Mouse (Mus musculus) E14TG2a.4 (cell line): ENCODE measurements around the gene Manea.
"Not testable (repeated sequence)": the region's sequence is repeated elsewhere in the genome, so short reads cannot be mapped to it uniquely, and the experiment has no call there.

Experiments
- H3K27me3 ChIP-seq: 2 replicates; pipeline ENCODE4 v1.6.1; 2014; ENCODE audit warnings: low read length, control low read depth; ENCODE audit not compliant: insufficient read depth
- H3K36me3 ChIP-seq: 2 replicates; pipeline ENCODE4 v1.6.1; 2014; ENCODE audit warnings: low read length, control low read depth; ENCODE audit not compliant: insufficient read depth
- H3K4me1 ChIP-seq: replicated peaks from 2 replicates; pipeline ENCODE4 v1.6.1; 2014; ENCODE audit warnings: low read depth, low read length, control low read depth
- H3K4me3 ChIP-seq: replicated peaks from 2 replicates; pipeline ENCODE4 v1.5.1; 2014; ENCODE audit warnings: mild to moderate bottlenecking, low read length
- H3K9me3 ChIP-seq: 2 replicates; pipeline ENCODE4 v1.6.1; 2014; ENCODE audit warnings: low read length, control low read depth
- CTCF ChIP-seq: conservative IDR thresholded peaks from 2 replicates; pipeline ENCODE4 v1.5.1; 2014; ENCODE audit warnings: low read length
- NANOG ChIP-seq: IDR thresholded peaks from 2 replicates; pipeline ENCODE4 v1.6.1; 2014; ENCODE audit warnings: borderline replicate concordance, low read length, mixed read lengths
- POU5F1 ChIP-seq: IDR thresholded peaks from 2 replicates; pipeline ENCODE4 v1.6.1; 2014; ENCODE audit warnings: low read length, borderline replicate concordance

The Manea gene

DNA sequence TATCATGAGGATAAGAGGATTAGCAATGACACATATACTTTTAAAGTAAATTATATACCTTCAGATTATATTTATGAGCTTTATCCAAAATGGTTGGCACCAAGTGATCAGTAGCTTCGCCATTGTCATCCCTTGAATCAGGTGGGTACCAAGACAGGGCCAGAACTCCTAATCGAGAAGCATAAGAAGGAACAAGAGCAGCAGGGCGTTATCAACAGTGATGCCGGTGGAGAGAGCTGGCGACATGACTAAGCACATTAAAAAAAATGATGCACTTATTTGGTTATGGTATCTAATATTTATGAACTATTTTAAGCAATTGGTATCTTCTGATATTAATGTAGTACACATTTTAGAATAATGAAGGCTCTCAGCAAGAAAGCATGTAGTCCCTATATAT is 10.1 kb downstream of the Manea start:
- no peaks in the 10 kb centered on the region for H3K9me3 ChIP-seq
- no peak for TF ChIP-seq CTCF
- TF ChIP-seq NANOG, result no peak
- TF ChIP-seq POU5F1, result no peak
- H3K4me1 ChIP-seq, result no peaks in the 10 kb centered on the region
- H3K4me3 ChIP-seq, result no peak overlapping the region
- no peaks in the 10 kb centered on the region for H3K27me3 ChIP-seq
- no peaks in the 10 kb centered on the region for H3K36me3 ChIP-seq

DNA sequence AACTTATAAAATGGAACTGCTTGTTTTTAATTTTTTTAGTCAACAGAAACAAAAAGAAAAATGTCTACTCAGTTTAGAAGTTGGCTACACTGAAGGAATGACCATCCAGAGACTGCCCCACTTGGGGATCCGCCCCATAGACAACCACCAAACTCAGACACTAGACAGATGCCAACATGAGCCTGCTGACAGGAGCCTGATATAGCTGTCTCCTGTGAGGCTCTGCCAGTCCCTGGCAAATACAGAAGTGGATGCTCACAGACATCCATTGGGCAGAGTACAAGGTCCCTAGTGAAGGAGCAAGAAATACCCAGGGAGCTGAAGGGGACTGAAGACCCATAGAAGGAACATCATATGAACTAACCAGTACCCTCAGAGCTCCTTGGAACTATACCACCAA is 42.0 kb downstream of the Manea start:
- not testable (repeated sequence) for H3K27me3 ChIP-seq, H3K36me3 ChIP-seq, H3K4me1 ChIP-seq, H3K4me3 ChIP-seq
- H3K9me3 ChIP-seq, result peaks cover 37% of the 10 kb centered on the region

DNA sequence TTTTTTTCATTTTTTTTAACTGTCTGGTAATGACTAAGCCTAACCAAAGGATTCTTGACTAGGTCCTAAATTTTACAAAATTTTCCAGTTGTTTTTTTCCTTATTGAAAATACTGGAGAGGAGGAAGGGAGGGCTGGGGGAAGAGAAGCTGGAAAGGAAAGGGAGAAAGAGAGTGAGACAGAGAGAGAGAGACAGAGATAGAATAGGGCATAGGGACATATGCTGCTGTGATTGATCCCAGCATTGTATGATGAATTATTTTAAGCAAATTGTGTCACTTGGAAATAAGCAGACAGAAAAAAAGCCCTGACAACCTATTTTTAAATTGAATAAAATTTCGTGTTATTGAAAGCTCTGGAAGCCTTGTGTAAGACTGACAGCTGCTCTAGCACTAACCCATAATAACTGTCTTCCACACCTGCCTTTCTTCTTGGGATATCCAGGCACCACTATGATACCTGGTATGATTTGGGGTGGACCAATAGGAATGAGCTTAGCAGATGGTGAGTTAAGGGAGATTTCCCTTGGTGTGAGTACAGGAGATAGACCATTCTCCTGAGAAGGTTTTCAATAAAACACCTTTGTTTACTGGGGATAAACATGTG is 69.5 kb downstream of the Manea start:
- Histone ChIP-seq H3K27me3 (no peaks in the 10 kb centered on the region), H3K9me3 (no peaks in the 10 kb centered on the region), H3K4me1 (no peaks in the 10 kb centered on the region), H3K36me3 (no peaks in the 10 kb centered on the region), H3K4me3 (no peak overlapping the region)
- no peak for TF ChIP-seq NANOG

DNA sequence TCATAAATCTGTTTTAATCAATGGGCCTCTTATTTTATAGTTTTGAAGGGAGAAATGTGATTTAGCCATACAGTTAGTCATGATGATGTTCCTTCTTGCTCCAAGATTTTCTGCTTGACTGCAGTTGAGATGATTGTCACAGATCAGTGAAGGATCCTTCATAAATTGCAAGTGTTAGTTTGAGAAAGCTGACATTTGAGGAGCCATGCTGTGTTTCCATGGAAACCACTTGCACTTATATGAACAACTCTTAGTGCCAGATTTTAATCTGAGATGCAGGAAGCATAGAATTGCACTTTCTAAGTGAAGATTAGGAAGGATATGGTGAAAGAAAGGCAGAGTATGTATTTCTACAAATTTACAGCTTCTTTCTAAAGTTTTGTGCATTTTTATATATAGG is 70.4 kb downstream of the Manea start:
- Histone ChIP-seq H3K4me3 (no peak overlapping the region), H3K9me3 (no peaks in the 10 kb centered on the region), H3K27me3 (no peaks in the 10 kb centered on the region), H3K4me1 (no peaks in the 10 kb centered on the region), H3K36me3 (no peaks in the 10 kb centered on the region)
- TF ChIP-seq CTCF (no peak), POU5F1 (no peak), NANOG (no peak)

DNA sequence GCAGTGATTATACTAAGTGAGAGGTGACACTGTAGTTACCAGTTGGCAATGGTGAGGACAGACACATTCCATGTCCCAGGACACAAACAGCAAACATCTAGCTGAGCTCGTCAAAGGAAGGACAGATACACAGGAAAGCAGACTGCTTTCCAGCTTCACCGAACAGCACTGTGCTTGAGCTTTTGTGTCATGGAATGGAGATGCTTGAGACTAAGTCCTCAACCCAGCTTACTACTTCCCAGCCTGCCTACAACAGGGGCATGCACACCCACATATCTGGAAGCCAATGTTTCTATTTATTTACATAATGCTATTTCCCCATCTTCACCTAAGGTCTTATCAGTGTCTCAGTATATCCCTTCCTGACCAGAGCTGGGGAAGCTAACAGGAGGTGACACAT is 70.9 kb downstream of the Manea start:
- Histone ChIP-seq H3K4me3 (no peak overlapping the region), H3K36me3 (no peaks in the 10 kb centered on the region), H3K4me1 (no peaks in the 10 kb centered on the region), H3K27me3 (no peaks in the 10 kb centered on the region), H3K9me3 (no peaks in the 10 kb centered on the region)
- TF ChIP-seq NANOG (no peak), CTCF (no peak), POU5F1 (no peak)
